Mouse (Mus musculus): ENCODE results near the gene Rtp3. TPM values are rescaled to one million over a fixed set of nuclear protein-coding genes. Genes with fewer than 3 reads are reported as not detected.

Gene Rtp3
- polyA plus RNA-seq, 1 experiment = not detected

GRCm38 (mm10) chr9:110951866-110952265, 38.5 kb downstream of the Rtp3 start:
- no peak overlapping the region for H3K4me3 ChIP-seq (ENCODE audit: insufficient read depth, low read depth, low read length)
- TF ChIP-seq CTCF (IDR thresholded peaks at IDR 0.05; ENCODE audit: insufficient read depth, low read depth, low read length) (no peak), POLR2A (IDR thresholded peaks at IDR 0.05; ENCODE audit: insufficient read depth, low read depth, low read length) (no peak)
- H3K4me1 ChIP-seq (ENCODE audit: control insufficient read depth, insufficient read depth, low read length) = no peaks in the 10 kb centered on the region
- H3K27ac ChIP-seq (ENCODE audit: insufficient read depth, low read depth, low read length) = no peak overlapping the region
- 99% methylated on average over 13 of the region's 13 CpGs for WGBS

GRCm38 (mm10) chr9:110951397-110951796, 39.0 kb downstream of the Rtp3 start, which contains the start of gene Lrrc2:
TSS of gene Lrrc2 (plus strand) at chr9:110951545.
- WGBS = 91% methylated on average over 11 of the region's 11 CpGs
- Histone ChIP-seq H3K4me1 (ENCODE audit: control insufficient read depth, insufficient read depth, low read length) (peaks cover 4% of the 10 kb centered on the region; the same call in 1 of the 2 replicates), H3K27ac (ENCODE audit: insufficient read depth, low read depth, low read length) (no peak within 1 kb of the TSS), H3K4me3 (ENCODE audit: insufficient read depth, low read depth, low read length) (no peak within 1 kb of the TSS)
- TF ChIP-seq POLR2A (IDR thresholded peaks at IDR 0.05; ENCODE audit: insufficient read depth, low read depth, low read length) = no peak
- TF ChIP-seq CTCF (IDR thresholded peaks at IDR 0.05; ENCODE audit: insufficient read depth, low read depth, low read length) = no peak

GRCm38 (mm10) chr9:110950109-110950508, 40.3 kb downstream of the Rtp3 start:
- H3K4me1 ChIP-seq (ENCODE audit: control insufficient read depth, insufficient read depth, low read length) = peaks cover 5% of the 10 kb centered on the region; the same call in 1 of the 2 replicates
- TF ChIP-seq CTCF (IDR thresholded peaks at IDR 0.05; ENCODE audit: insufficient read depth, low read depth, low read length) (no peak), POLR2A (IDR thresholded peaks at IDR 0.05; ENCODE audit: insufficient read depth, low read depth, low read length) (no peak)
- H3K4me3 ChIP-seq (ENCODE audit: insufficient read depth, low read depth, low read length) = no peak overlapping the region
- no peak overlapping the region for H3K27ac ChIP-seq (ENCODE audit: insufficient read depth, low read depth, low read length)
- over 99% methylated on average over 3 of the region's 3 CpGs for WGBS

- WGBS = 89% methylated on average over 8 of the region's 8 CpGs
- no peak overlapping the region for H3K4me3 ChIP-seq (ENCODE audit: insufficient read depth, low read depth, low read length)
- H3K4me1 ChIP-seq (ENCODE audit: control insufficient read depth, insufficient read depth, low read length) = peaks cover 5% of the 10 kb centered on the region; the same call in 1 of the 2 replicates
- no peak overlapping the region for H3K27ac ChIP-seq (ENCODE audit: insufficient read depth, low read depth, low read length)
- TF ChIP-seq POLR2A (IDR thresholded peaks at IDR 0.05; ENCODE audit: insufficient read depth, low read depth, low read length) (no peak), CTCF (IDR thresholded peaks at IDR 0.05; ENCODE audit: insufficient read depth, low read depth, low read length) (no peak)
These were observed 41.5 kb downstream of the Rtp3 start for GRCm38 (mm10) chr9:110948813-110949310.

- TF ChIP-seq CTCF (IDR thresholded peaks at IDR 0.05; ENCODE audit: insufficient read depth, low read depth, low read length) (no peak), POLR2A (IDR thresholded peaks at IDR 0.05; ENCODE audit: insufficient read depth, low read depth, low read length) (no peak)
- Histone ChIP-seq H3K4me3 (ENCODE audit: insufficient read depth, low read depth, low read length) (no peak overlapping the region), H3K4me1 (ENCODE audit: control insufficient read depth, insufficient read depth, low read length) (peaks cover 5% of the 10 kb centered on the region; the same call in 1 of the 2 replicates), H3K27ac (ENCODE audit: insufficient read depth, low read depth, low read length) (no peak overlapping the region)
- WGBS = 84% methylated on average over 6 of the region's 6 CpGs
These were observed 42.5 kb downstream of the Rtp3 start for GRCm38 (mm10) chr9:110947900-110948299.

DNA sequence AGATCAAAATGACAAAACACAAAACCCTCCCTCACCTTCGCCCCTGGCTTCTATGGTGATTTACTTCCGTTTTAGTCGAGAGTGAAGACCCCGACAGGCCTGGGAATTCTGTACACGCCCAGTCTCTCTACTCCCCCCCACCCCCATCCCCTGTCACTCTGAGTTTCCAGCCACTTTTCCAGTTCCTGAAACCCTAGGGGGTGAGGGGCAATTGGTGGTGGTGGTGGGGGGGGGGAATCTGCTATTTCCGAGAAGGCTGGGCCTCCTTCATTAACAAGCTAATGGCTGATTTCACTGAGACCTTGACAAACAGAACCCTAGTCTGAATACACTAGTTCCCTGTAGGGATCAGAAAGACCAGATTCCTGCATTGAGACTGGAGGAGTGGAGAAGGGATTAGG, 43.1 kb downstream of the Rtp3 start:
- TF ChIP-seq CTCF (IDR thresholded peaks at IDR 0.05; ENCODE audit: insufficient read depth, low read depth, low read length) (no peak), POLR2A (IDR thresholded peaks at IDR 0.05; ENCODE audit: insufficient read depth, low read depth, low read length) (no peak)
- no peak overlapping the region for H3K4me3 ChIP-seq (ENCODE audit: insufficient read depth, low read depth, low read length)
- no peak overlapping the region for H3K27ac ChIP-seq (ENCODE audit: insufficient read depth, low read depth, low read length)
- WGBS = 54% methylated on average over 6 of the region's 6 CpGs
- H3K4me1 ChIP-seq (ENCODE audit: control insufficient read depth, insufficient read depth, low read length) = peaks cover 5% of the 10 kb centered on the region; the same call in 1 of the 2 replicates

- no peak for TF ChIP-seq POLR2A (IDR thresholded peaks at IDR 0.05; ENCODE audit: insufficient read depth, low read depth, low read length)
- no peak for TF ChIP-seq CTCF (IDR thresholded peaks at IDR 0.05; ENCODE audit: insufficient read depth, low read depth, low read length)
- Histone ChIP-seq H3K4me3 (ENCODE audit: insufficient read depth, low read depth, low read length) (no peak overlapping the region), H3K27ac (ENCODE audit: insufficient read depth, low read depth, low read length) (no peak overlapping the region), H3K4me1 (ENCODE audit: control insufficient read depth, insufficient read depth, low read length) (peaks cover 5% of the 10 kb centered on the region; the same call in 1 of the 2 replicates)
- 51% methylated on average over 20 of the region's 20 CpGs for WGBS
These were observed 43.8 kb downstream of the Rtp3 start for GRCm38 (mm10) chr9:110946548-110947044.

DNA sequence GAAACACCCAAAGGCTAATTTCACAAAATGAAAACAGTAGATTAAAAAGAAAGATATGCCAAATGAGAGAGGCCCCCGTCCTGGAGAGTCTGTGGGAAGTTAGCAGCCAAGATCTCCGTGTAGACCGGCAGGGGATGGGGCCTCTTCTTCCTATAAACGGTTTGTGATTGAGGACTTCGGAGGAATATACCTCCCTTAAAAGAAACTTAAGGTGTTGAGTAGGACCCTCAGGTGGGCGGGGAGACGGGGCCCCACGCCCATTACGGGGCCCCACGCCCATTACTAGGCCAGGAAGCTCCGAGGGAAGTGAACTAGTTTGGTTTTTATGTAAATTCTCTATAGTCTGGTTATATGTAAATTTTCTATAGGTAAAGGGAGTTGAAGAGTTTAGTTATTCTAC, 44.5 kb downstream of the Rtp3 start, which contains the start of gene Tdgf1:
TSS of gene Tdgf1 (minus strand) at position 233 of the 400 bp plus-strand sequence.
- no peak within 1 kb of the TSS for H3K4me3 ChIP-seq (ENCODE audit: insufficient read depth, low read depth, low read length)
- no peak for TF ChIP-seq POLR2A (IDR thresholded peaks at IDR 0.05; ENCODE audit: insufficient read depth, low read depth, low read length)
- no peak for TF ChIP-seq CTCF (IDR thresholded peaks at IDR 0.05; ENCODE audit: insufficient read depth, low read depth, low read length)
- H3K4me1 ChIP-seq (ENCODE audit: control insufficient read depth, insufficient read depth, low read length) = peaks cover 5% of the 10 kb centered on the region; the same call in 1 of the 2 replicates
- no peak within 1 kb of the TSS for H3K27ac ChIP-seq (ENCODE audit: insufficient read depth, low read depth, low read length)
- 58% methylated on average over 11 of the region's 11 CpGs for WGBS

DNA sequence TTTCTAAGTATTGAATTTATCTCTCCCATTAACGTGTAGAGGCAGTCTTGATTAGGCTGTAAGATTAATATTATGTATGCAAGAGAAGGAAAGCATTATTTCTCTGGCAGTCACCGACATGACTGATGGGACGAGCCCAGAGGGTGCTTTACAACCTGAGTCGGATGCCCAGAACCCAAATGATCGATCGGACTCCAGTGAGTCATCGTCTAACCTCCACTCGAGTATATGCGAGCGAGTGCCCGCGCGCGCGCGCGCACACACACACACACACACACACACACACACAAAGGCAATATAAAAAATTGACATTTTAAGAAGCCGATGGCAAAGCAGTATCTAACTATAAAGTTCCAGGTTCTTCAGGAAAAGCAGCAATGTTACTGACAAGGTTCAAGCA, 45.0 kb downstream of the Rtp3 start:
- no peak overlapping the region for H3K27ac ChIP-seq (ENCODE audit: insufficient read depth, low read depth, low read length)
- TF ChIP-seq CTCF (IDR thresholded peaks at IDR 0.05; ENCODE audit: insufficient read depth, low read depth, low read length) (no peak), POLR2A (IDR thresholded peaks at IDR 0.05; ENCODE audit: insufficient read depth, low read depth, low read length) (no peak)
- no peak overlapping the region for H3K4me3 ChIP-seq (ENCODE audit: insufficient read depth, low read depth, low read length)
- peaks cover 5% of the 10 kb centered on the region; the same call in 1 of the 2 replicates for H3K4me1 ChIP-seq (ENCODE audit: control insufficient read depth, insufficient read depth, low read length)
- 43% methylated on average over 18 of the region's 18 CpGs for WGBS
